Mouse (Mus musculus): ENCODE measurements around the gene Bloc1s2. TPM values are rescaled to one million over a fixed set of nuclear protein-coding genes. Genes with fewer than 3 reads are reported as not detected.
"Not testable (repeated sequence)": the region's sequence is repeated elsewhere in the genome, so short reads cannot be mapped to it uniquely, and the experiment has no call there.

Gene Bloc1s2
- total RNA-seq, 2 experiments from 2014 or later = 66.4 to 67.3 TPM

- DNase-seq (ENCODE audit: low spot score in 2 of 2) = no peak
These were observed 17.7 kb downstream of the Bloc1s2 start for GRCm38 (mm10) chr19:44128560-44128959.

GRCm38 (mm10) chr19:44127729-44128497, 18.3 kb downstream of the Bloc1s2 start:
- DNase-seq (ENCODE audit: low spot score in 2 of 2) = no peak

- no peak for DNase-seq (ENCODE audit: low spot score in 2 of 2)
These were observed 25.1 kb downstream of the Bloc1s2 start for GRCm38 (mm10) chr19:44121137-44121536.

- not testable (repeated sequence) for DNase-seq (ENCODE audit: low spot score in 2 of 2)
These were observed 25.6 kb downstream of the Bloc1s2 start for GRCm38 (mm10) chr19:44120686-44121085.

DNA sequence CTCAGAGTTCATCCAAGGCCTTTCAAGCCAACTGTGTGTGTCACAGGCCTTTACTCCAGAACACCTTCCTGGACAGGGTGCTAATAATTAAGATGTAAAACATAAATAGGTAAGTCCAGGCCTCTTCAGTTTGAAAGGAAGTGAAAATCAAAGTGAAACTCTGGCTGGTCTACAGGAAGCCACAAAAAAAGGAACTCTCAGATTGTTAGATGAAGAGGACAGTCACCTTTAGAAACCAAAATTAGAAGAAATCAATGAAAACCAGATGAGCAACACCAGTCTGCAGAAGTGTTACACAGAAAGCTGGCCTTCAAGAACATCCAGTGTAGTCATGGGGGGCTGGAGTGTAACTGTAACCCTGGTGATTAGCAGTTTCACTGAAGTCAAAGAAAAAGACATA, 28.5 kb downstream of the Bloc1s2 start:
- no peak for DNase-seq (ENCODE audit: low spot score in 2 of 2)

- no peak for DNase-seq (ENCODE audit: low spot score in 2 of 2)
These were observed 34.5 kb downstream of the Bloc1s2 start for GRCm38 (mm10) chr19:44111706-44112105.

- no peak for DNase-seq (ENCODE audit: low spot score in 2 of 2)
These were observed 35.9 kb downstream of the Bloc1s2 start for GRCm38 (mm10) chr19:44110356-44110755.

DNA sequence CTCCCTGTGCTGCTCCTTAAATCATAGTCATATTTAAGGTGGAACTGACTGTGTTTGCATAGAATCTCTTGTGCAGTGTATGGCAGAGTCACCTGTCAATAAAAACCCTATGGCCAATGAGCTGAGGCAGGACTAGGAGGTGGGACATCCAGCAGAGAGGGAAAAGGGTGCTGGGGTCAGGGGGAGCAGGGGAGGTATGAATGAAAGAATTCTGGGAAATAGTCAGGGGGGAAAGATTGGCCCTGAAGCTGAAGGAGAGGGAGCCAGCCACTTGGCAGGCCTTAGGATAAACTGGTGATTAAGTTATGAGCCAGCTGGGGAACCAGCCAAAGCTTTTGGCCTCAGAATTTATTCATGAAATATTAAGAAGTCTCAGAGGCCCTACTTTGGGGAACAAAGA, 37.2 kb downstream of the Bloc1s2 start:
- DNase-seq (ENCODE audit: low spot score in 2 of 2) = peak in 1 of 2 experiments; percentile 12

DNA sequence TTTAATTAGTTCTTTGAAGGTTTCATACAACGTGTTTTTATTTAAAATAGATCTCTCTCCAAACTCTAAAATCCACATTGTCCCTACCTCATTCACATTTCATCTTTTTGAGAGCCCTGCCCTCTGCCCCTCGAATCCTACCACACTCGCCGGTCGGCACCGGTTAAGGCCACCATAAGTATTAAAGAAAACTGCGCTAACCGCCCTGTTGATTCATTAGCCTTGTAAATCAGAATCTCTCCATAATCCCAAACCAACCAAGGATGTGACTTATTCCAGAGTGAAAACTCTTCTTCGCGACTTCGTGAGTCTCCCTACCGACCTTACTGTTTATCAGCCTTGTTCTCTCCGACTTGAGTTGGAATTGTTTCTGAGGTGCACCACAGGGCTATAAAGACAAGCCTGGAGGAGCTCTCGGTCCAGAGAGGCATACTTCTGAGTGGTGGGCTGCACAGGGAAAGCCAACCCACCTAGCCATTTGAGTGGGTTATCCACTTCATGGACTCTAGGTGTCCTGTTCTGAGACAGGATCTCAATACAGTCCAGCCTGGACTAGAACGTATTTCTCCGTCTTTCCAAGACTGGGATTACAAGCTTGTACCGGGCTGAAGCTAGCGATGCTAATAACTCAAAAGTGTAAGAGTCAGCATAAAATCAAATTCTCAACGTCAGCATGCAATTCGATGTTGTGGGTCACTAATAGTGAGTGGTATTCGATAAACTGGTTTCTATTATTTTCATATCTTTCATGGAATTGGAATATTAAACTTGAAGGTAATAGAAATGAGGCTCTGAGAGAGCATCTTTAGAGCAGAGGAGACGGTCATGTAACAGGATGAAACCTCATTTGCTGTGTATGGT, 38.4 kb downstream of the Bloc1s2 start:
- no peak for DNase-seq (ENCODE audit: low spot score in 2 of 2)

DNA sequence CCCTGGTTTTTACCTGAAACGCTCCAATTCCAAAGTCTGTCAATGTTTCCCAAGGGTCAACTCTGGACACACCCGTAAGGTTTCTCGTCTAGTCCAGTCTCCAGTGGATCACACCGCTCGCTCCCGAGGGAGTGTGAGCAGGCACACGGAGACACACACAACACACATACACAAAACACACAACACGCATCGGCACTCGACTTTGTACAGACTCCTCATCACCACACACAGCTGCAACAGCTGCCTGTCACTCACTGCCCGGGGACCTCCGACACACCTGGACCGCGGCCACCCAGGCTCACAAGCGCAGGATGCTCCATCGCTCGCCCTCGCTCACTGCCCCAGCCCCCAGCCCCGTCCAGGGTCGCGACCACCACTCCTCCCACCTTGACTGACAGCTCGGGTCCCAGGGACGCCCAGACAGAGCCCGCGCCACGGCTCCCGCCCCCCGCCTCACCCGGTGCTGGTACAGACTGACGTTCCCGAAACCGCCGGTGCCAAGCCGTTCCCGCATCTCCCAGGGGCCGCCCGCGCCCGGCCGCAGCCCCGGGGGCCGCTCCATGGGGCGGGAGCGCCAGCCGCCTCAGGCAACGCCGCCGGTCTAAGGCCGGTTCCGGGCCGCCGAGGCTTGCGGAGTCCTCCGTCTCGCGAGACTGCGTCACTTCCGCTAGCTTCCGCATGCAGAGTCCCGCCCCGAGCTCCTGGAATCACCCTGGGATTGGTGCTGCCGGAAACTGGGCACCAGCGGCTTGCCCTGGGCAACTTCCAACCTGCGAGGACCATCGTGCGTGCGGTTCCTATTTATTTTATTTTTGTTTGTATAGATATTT, 39.2 kb downstream of the Bloc1s2 start, which contains the start of gene Chuk:
Chuk (minus strand) TSS at position 650 of the 830 bp plus-strand sequence.
- peak; percentile 93 to 96 for DNase-seq (ENCODE audit: low spot score in 2 of 2)

DNA sequence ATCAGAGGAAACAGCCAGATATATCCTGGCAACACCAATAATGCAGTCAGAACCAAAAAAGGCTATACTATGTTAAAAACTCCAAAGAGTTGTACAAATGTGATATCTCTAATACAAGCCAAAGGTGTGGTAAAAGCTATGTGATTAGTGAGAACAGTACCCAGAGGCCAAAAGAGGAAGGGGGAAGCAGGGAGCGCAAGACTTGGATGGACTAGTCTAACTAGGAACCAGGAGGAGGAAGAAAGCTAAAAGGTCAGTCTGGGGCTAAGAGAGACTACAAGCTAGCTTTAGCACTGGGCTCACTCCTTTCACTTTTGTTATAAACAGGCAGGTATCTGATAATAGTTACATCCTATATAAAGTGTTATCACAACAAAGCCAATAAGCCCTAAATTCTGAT, 41.9 kb downstream of the Bloc1s2 start:
- DNase-seq (ENCODE audit: low spot score in 2 of 2) = no peak

DNA sequence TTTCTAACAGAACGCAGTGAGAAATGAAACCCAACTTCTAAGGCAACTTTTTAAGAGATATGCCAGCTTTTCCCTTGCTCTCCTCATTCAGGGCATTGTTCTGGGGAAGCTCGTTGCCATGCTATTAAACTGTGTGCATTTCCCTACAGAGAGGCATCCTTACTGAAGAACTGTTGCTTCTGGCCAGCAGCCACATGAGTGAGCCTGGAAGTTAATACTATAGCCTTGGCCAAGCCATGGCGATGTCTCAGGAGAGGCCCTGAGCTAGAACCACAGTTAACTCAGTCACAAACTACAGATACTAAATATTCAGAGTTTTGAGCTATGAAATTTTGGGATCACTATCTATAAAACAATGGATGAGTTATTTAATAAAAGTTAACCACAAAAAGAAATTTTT, 43.2 kb downstream of the Bloc1s2 start:
- no peak for DNase-seq (ENCODE audit: low spot score in 2 of 2)

GRCm38 (mm10) chr19:44100840-44101239, 45.4 kb downstream of the Bloc1s2 start:
- no peak for DNase-seq (ENCODE audit: low spot score in 2 of 2)

Other genes with a start within 250 kb of the Bloc1s2 start
- 10 to 100 TPM in 1 of 2 experiments, 1 to 10 TPM in 1; 9.5 to 10.3 TPM for gene Dnmbp, start 206.3 kb downstream of the Bloc1s2 start, total RNA-seq (2021)
- under 1 TPM in 1 of 2 experiments, not detected in 1; 0.39 TPM for gene Cpn1, start 159.9 kb downstream of the Bloc1s2 start, total RNA-seq (2021)
- under 1 TPM; 0.16 to 0.19 TPM for gene Cyp2c23, start 117.2 kb downstream of the Bloc1s2 start, total RNA-seq (2021)
- 10 to 100 TPM; 17.0 to 18.6 TPM for gene Erlin1, start 76.7 kb downstream of the Bloc1s2 start, total RNA-seq (2021)
- gene Chuk, start 39.0 kb downstream of the Bloc1s2 start, total RNA-seq (2021) = 10 to 100 TPM; 42.4 to 53.2 TPM
- gene Cwf19l1, start 10.6 kb downstream of the Bloc1s2 start, total RNA-seq (2021) = 10 to 100 TPM; 16.2 to 16.6 TPM
- not detected for gene Pkd2l1, start 46.0 kb upstream of the Bloc1s2 start, total RNA-seq (2021)
- under 1 TPM; 0.62 TPM for gene Scd3, start 56.8 kb upstream of the Bloc1s2 start, total RNA-seq (2021)
- 100 to 1,000 TPM; 702 to 713 TPM for gene Scd2, start 147.2 kb upstream of the Bloc1s2 start, total RNA-seq (2021)
- 1 to 10 TPM; 2.5 to 2.6 TPM for gene Scd4, start 186.6 kb upstream of the Bloc1s2 start, total RNA-seq (2021)